In the genomic region with DNA sequence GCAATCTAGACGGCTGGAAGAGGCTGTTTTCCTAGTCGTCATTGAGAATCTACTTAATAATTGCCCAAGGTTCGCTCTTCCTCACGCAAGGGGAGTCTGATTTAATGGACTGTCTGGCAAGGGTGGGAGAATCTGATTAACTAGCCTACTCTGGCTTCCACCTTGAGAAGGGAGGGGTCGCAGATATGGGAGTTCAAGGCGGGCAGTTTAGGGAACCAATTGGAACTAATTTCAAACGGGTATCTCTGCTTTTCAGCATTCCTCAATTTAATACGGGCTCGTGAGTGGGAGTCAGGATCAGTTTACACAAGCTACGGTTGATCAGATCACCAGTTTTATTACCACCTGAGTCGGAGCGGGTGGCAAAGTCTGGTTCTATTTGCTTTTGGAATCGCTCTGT, we compare ENCODE assay signal across 8 mouse cellular contexts. TPM values are rescaled to one million over a fixed set of nuclear protein-coding genes. Genes with fewer than 3 reads are reported as not detected.
DNase-seq lines count a peak whose midpoint lies in the region; ATAC-seq and TF ChIP-seq lines count a peak whose summit lies in the region.

No protein-coding gene starts in this region.

- H3K36me3 ChIP-seq in forebrain, embryonic 13.5 days (ENCODE audit: poor library complexity, severe bottlenecking) = no peaks in the 10 kb centered on the region
- H3K36me3 ChIP-seq in forebrain, embryonic 11.5 days (ENCODE audit: control insufficient read depth, insufficient read depth, low read length) = no peaks in the 10 kb centered on the region
- no peaks in the 10 kb centered on the region for H3K36me3 ChIP-seq in lung, embryonic 16.5 days (ENCODE audit: control insufficient read depth, insufficient read depth, low read length)
- no peaks in the 10 kb centered on the region for H3K36me3 ChIP-seq in intestine, embryonic 16.5 days (ENCODE audit: control insufficient read depth, insufficient read depth, low read length)
- H3K36me3 ChIP-seq in neural tube, embryonic 15.5 days = no peaks in the 10 kb centered on the region

- H3K9me3 ChIP-seq in forebrain, embryonic 13.5 days (replicated peaks) = no peaks in the 10 kb centered on the region
- H3K9me3 ChIP-seq in forebrain, embryonic 11.5 days (ENCODE audit: control insufficient read depth, low read length) = no peaks in the 10 kb centered on the region
- no peaks in the 10 kb centered on the region for H3K9me3 ChIP-seq in lung, embryonic 16.5 days (ENCODE audit: control insufficient read depth, low read length)
- H3K9me3 ChIP-seq in intestine, embryonic 16.5 days (ENCODE audit: control insufficient read depth, low read length) = no peaks in the 10 kb centered on the region
- H3K9me3 ChIP-seq in neural tube, embryonic 15.5 days (replicated peaks) = no peaks in the 10 kb centered on the region

- TF ChIP-seq CTCF in lung, adult 2 months (IDR thresholded peaks at IDR 0.05; ENCODE audit: insufficient read depth, low read length) = no peak

- no peak overlapping the region for H3K27ac ChIP-seq in forebrain, embryonic 13.5 days
- H3K27ac ChIP-seq in forebrain, embryonic 11.5 days (ENCODE audit: low read depth, low read length) = no peak overlapping the region
- no peak overlapping the region for H3K27ac ChIP-seq in lung, embryonic 16.5 days (ENCODE audit: low read length)
- H3K27ac ChIP-seq in intestine, embryonic 16.5 days (ENCODE audit: low read length) = no peak overlapping the region
- H3K27ac ChIP-seq in neural tube, embryonic 15.5 days (replicated peaks) = no peak overlapping the region

- peak overlapping the region; percentile 1; the same call in 1 of the 2 replicates for H3K4me2 ChIP-seq in forebrain, embryonic 13.5 days
- no peak overlapping the region for H3K4me2 ChIP-seq in forebrain, embryonic 11.5 days (ENCODE audit: low read depth, low read length, severe bottlenecking)
- peak overlapping the region; percentile 46 for H3K4me2 ChIP-seq in lung, embryonic 16.5 days (ENCODE audit: low read depth, low read length)
- H3K4me2 ChIP-seq in intestine, embryonic 16.5 days (ENCODE audit: low read depth, low read length) = peak overlapping the region; percentile 47
- H3K4me2 ChIP-seq in neural tube, embryonic 15.5 days = peak overlapping the region; percentile 34

- DNase-seq in forebrain, embryonic 11.5 days (ENCODE audit: low spot score) = no peak
- DNase-seq in lung, adult 2 months = no peak
- DNase-seq in ovary, adult 18-20 months (ENCODE audit: low spot score) = no peak
- DNase-seq in cerebellum, adult 8-10 months = no peak

- ATAC-seq in forebrain, embryonic 13.5 days = no peak
- no peak for ATAC-seq in forebrain, embryonic 11.5 days (replicated peaks; ENCODE audit: low FRiP score)
- no peak for ATAC-seq in lung, embryonic 16.5 days (ENCODE audit: low read depth)
- ATAC-seq in intestine, embryonic 16.5 days = no peak; the same call in 1 of the 2 replicates
- ATAC-seq in neural tube, embryonic 15.5 days (ENCODE audit: low FRiP score) = no peak

- H3K4me3 ChIP-seq in forebrain, embryonic 13.5 days = no peak overlapping the region
- no peak overlapping the region for H3K4me3 ChIP-seq in forebrain, embryonic 11.5 days (ENCODE audit: low read depth, low read length)
- peak overlapping the region; percentile 22 for H3K4me3 ChIP-seq in lung, embryonic 16.5 days (ENCODE audit: low read length)
- H3K4me3 ChIP-seq in lung, adult 2 months (replicated peaks; ENCODE audit: extremely low read depth, low read depth, low read length) = no peak overlapping the region
- peak overlapping the region; percentile 22 for H3K4me3 ChIP-seq in intestine, embryonic 16.5 days (ENCODE audit: low read length)
- H3K4me3 ChIP-seq in neural tube, embryonic 15.5 days (replicated peaks) = no peak overlapping the region

- WGBS in forebrain, embryonic 13.5 days = 5% methylated on average over 13 of the region's 13 CpGs
- WGBS in forebrain, embryonic 11.5 days = 3% methylated on average over 13 of the region's 13 CpGs
- WGBS in lung, embryonic 16.5 days = under 1% methylated on average over 13 of the region's 13 CpGs
- WGBS in lung, adult 2 months = 5% methylated on average over 13 of the region's 13 CpGs
- 2% methylated on average over 13 of the region's 13 CpGs for WGBS in intestine, embryonic 16.5 days
- WGBS in neural tube, embryonic 15.5 days = 2% methylated on average over 13 of the region's 13 CpGs

- 0 out of 2 replicates have a peak, but pooled peaks cover 3% of the 10 kb centered on the region for H3K4me1 ChIP-seq in forebrain, embryonic 13.5 days
- no peaks in the 10 kb centered on the region for H3K4me1 ChIP-seq in forebrain, embryonic 11.5 days (replicated peaks; ENCODE audit: control insufficient read depth, insufficient read depth, low read length)
- peaks cover 5% of the 10 kb centered on the region; the same call in 1 of the 2 replicates for H3K4me1 ChIP-seq in lung, embryonic 16.5 days (replicated peaks; ENCODE audit: control insufficient read depth, insufficient read depth, low read length)
- H3K4me1 ChIP-seq in lung, adult 2 months (ENCODE audit: control insufficient read depth, insufficient read depth, low read length) = no peaks in the 10 kb centered on the region
- H3K4me1 ChIP-seq in intestine, embryonic 16.5 days (ENCODE audit: control insufficient read depth, insufficient read depth, low read length) = peaks cover 16% of the 10 kb centered on the region
- peaks cover 14% of the 10 kb centered on the region for H3K4me1 ChIP-seq in neural tube, embryonic 15.5 days

- H3K27me3 ChIP-seq in forebrain, embryonic 13.5 days = peaks cover 41% of the 10 kb centered on the region
- peaks cover 11% of the 10 kb centered on the region for H3K27me3 ChIP-seq in forebrain, embryonic 11.5 days (ENCODE audit: control insufficient read depth, insufficient read depth, low read length)
- H3K27me3 ChIP-seq in lung, embryonic 16.5 days (ENCODE audit: control insufficient read depth, insufficient read depth, low read depth, low read length) = peaks cover 14% of the 10 kb centered on the region
- H3K27me3 ChIP-seq in intestine, embryonic 16.5 days (replicated peaks; ENCODE audit: control insufficient read depth, insufficient read depth, low read length) = peaks cover 3% of the 10 kb centered on the region; the same call in 1 of the 2 replicates
- peaks cover 23% of the 10 kb centered on the region for H3K27me3 ChIP-seq in neural tube, embryonic 15.5 days (replicated peaks)

- no peak overlapping the region for H3K9ac ChIP-seq in forebrain, embryonic 13.5 days
- no peak overlapping the region for H3K9ac ChIP-seq in forebrain, embryonic 11.5 days (ENCODE audit: low read length)
- H3K9ac ChIP-seq in lung, embryonic 16.5 days (ENCODE audit: low read length) = no peak overlapping the region
- no peak overlapping the region for H3K9ac ChIP-seq in intestine, embryonic 16.5 days (ENCODE audit: low read depth, low read length)
- H3K9ac ChIP-seq in neural tube, embryonic 15.5 days (replicated peaks) = peak overlapping the region; percentile 14; the same call in 1 of the 2 replicates

- TF ChIP-seq POLR2A in lung, adult 2 months (IDR thresholded peaks at IDR 0.05; ENCODE audit: borderline replicate concordance, extremely low read depth, low read depth, low read length) = no peak

RNA-seq across cellular contexts. Expression of gene Cux1, which starts 14.3 kb away (rescaled TPM):
- polyA plus RNA-seq in forebrain, embryonic 13.5 days (2015; fragmentation: Nextera tagmentation; extraction: Ambion mirVana) = 139 and 143 TPM in 2 replicates
- 156 and 163 TPM in 2 replicates for polyA plus RNA-seq in forebrain, embryonic 11.5 days (2014; fragmentation: Nextera tagmentation; extraction: Ambion mirVana)
- polyA plus RNA-seq in lung, embryonic 16.5 days (2015; fragmentation: Nextera tagmentation; extraction: Ambion mirVana) = 113 and 117 TPM in 2 replicates
- 45.9 and 46.6 TPM in 2 replicates for polyA plus RNA-seq in lung, adult 2 months (2012; rRNA removed)
- polyA plus RNA-seq in intestine, embryonic 16.5 days (2015; fragmentation: Nextera tagmentation; extraction: Ambion mirVana) = 62.2 and 62.5 TPM in 2 replicates
- 87.8 and 96.6 TPM in 2 replicates for polyA plus RNA-seq in neural tube, embryonic 15.5 days (2015; fragmentation: Nextera tagmentation; extraction: Ambion mirVana)

Comparison
In these comparisons a context has a peak if more than half of its experiments do, and no peak if none do; other contexts are left out.
1. H3K4me3 ChIP-seq: peak in lung, embryonic 16.5 days (single experiment) and intestine, embryonic 16.5 days (single experiment); none in forebrain, embryonic 13.5 days (single experiment), forebrain, embryonic 11.5 days (single experiment), lung, adult 2 months (single experiment) and neural tube, embryonic 15.5 days (single experiment).